Mouse (Mus musculus) thymus, postnatal 14 days (tissue): ENCODE data around the gene Lrmda.

ENCODE experiments used
- DNase-seq: peaks from one replicate; pipeline ENCODE4 v3.0.0; 2021

The Lrmda gene

DNA sequence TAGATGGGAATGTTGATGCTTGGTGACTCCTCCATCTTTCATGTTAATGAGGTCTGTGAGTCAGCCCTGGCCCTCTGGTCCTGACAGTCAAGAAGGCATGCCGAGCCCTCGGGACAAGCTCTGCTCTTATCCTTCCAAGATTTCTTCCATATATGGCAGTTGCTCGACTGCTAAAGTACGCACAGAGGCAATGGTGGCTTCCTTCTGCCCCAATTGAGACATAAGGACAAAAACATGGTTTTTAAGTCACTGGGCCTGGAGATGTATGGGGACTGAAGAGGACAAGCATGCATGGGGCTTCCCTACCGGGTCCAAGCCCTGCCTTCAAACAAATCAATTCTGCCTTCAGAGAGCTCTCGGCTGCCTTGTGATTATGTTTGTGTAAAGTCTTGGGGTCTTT, 793.3 kb downstream of the Lrmda start:
- no peak for DNase-seq

GRCm38 (mm10) chr14:22813389-22813788, 793.9 kb downstream of the Lrmda start:
- peak; percentile 10 for DNase-seq

DNA sequence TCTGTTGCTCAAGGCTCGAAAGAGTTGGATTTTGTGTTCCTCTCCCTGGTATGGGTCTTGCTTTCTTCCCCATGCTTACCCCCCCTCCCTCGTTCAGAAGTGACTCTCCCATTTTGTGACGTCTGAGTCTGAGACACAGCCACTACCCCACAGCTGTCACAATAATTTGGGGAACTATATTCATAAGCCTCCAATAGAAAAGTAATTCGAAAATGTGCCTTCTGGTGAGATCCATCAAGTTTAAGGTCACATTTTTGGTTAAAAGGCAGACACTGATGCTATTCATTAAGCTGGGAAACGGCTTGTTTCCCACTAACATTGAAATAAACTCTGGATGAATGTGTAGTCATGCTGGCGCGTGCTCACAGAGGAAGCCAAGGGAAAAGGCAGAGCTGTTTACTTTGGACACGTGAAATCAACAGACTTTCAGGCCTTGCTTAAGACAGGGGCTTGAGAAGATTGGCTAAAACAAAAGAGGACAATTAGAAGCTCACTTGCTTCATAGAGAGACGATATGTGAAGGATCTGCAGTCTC, 795.4 kb downstream of the Lrmda start:
- DNase-seq = no peak

- no peak for DNase-seq
Measured at GRCm38 (mm10) chr14:22817346-22818201, 798.1 kb downstream of the Lrmda start.

- no peak for DNase-seq
Measured at GRCm38 (mm10) chr14:22818202-22818530, 798.7 kb downstream of the Lrmda start.

DNA sequence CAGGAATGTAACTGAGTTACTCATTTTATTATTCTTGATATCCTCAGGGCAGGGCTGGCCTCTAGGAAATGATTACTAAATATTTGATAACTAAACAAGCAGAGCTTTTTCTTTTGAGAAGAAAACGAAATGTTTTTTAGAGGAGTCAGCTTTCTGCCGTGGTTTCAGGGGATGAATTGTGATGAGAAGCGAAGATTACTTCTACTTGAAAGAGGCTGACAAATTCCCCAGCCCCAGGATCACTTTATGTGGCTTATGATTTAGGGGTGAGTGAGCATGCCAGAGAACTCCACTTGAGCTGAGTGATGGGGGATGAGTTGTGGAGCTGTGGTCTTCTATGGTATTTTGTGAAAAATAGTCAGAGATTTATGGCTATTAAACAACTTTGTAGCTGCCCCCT, 803.4 kb downstream of the Lrmda start:
- DNase-seq = no peak

DNA sequence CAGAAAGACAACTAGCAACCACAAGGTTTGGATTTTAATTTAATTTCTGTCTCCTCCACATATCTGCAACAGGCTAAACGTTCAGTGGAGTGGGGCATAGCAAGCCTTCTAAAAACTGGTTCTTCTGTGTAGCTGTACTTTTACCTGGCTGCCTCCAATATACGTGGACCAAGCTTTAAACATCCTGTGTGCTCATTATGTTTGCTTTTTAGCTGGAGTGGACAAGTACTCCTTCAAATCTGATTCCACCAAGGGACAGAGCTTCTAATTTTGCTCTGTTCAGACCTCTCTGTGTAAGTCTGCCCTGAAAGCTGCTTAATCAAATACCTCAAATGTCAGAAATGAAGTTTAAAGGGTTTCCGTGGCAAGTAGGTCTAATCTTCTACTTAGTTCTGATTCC, 807.3 kb downstream of the Lrmda start:
- no peak for DNase-seq

DNA sequence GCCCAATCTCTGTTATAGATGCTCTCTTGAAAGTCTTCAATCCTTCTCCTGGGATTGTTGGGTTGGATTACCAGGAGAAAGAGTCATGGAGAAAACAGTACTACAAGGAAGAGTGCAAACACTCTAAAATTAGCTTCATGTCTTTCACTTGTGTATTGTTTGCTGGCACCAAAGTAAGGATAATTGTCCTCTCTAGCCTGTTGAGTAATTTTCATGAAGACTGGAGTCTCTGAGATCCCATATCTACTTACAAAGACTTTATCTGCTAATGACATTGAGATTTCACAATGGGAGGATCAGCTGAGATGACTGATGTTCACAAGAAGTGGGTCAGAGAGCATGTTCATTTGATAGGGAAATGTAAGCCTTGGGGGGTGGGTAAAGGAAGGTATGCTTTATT, 817.5 kb downstream of the Lrmda start:
- no peak for DNase-seq

DNA sequence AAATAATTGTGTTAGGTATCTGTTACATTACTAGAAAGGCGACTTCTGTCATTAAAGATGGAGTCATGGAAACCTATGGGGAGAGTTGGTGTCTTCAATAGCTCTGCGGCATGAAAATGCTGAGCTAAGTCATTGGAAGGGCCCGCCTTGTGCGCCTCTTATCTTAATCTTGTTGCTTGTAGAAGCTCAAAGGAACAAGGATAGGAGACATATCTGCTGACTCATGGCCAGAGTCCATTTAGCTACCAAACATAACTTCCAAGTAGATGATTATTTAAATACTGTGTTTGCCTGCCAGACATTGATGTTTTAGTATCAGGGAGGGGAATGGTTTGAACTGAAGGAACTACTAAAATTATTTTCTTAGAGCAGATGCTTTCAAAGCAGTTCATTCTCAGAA, 821.6 kb downstream of the Lrmda start:
- no peak for DNase-seq

DNA sequence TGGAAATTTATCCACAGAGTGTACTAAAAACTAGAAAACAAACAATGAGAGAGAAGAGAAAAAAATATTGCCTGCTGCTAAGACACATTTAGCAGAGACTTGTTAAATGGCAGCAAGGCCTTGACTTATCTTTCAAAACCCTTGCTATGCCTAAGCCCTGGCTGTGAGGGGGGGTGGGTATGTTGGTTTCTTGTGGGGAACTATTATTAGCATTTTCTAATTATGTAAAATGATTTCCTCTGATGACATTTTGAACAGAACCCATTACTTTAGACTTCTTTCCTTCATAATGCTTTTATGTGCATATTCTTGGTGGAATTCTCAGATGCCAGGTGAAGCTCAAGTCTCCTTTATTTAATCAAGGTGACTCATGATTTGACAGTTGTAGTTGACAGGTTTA, 824.5 kb downstream of the Lrmda start:
- no peak for DNase-seq

DNA sequence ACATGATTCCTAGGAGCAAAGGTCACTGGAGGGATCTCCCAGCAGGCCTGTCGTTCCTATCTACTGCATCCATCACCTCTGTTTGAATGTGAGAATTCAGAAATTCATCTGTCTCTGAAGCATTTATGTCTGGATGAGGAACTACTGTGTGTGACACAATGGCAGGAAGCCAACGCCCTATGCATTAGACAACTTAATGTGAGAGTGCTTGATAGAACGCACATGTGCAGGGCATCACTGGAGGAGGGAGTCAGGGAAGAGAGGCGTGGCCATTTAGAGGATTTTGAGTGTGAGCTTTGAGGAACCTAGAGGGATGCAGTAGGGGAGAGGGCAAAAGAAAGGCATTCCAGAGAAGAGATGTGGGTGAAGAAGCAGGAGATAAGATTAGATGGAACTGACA, 825.9 kb downstream of the Lrmda start:
- DNase-seq = no peak

DNA sequence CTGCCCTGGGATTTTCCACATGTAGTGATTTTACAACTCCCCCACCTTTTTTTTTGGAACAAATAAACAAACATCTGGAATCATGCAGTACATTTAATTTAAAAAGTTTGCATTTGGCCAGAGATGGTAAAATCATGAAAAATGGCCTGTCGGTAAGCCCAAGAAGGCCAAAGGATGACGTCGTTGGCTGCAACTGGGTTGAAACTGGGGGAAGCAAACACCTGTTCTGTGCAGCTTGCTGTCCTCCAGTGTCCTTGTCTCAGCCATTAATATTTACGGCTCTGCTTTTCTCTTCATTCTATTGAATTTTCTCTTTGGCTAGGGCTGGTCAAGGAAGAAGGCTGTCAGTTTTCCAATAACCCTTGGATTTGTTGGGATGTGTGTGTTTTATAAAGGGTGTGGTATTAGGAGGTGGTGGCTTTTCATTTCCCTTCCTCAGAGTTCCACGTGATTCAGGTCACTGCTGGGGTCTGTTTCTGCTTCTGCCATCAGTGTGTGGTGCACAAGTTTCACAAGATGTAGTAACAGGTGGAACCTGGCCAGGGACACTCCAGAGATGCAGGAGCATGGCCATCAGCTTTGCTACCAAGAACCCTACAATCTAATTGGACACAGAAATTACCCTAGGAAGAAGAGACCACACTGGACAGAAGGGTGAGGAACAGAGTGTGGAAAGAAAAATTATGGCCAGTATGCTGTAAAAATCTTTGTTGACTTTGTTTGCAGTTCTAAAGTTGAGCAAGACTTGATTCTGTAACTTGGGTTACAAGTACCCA, 827.7 kb downstream of the Lrmda start:
- no peak for DNase-seq

GRCm38 (mm10) chr14:22849108-22849507, 829.6 kb downstream of the Lrmda start:
- no peak for DNase-seq

- no peak for DNase-seq
Measured at GRCm38 (mm10) chr14:22860631-22861030, 841.1 kb downstream of the Lrmda start.

DNA sequence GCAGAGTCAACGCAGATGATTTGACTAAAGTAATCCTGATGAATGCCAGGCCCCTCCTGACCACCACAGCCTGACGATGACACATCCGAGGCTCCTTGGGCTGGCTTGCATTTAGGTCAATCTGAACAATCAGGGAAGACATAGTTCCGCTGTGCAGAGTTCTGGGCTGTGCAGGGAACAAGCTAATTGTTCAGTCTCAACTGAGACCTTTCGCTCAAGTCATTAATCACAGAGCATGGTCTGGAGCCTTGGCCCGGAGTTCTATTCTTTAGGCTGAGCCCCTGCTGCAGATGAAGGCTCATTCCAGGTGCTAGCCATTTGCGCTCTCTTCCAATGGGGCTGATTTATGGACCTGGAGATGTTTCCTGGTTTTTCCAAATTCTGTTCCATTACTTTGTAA, 844.6 kb downstream of the Lrmda start:
- DNase-seq = no peak

DNA sequence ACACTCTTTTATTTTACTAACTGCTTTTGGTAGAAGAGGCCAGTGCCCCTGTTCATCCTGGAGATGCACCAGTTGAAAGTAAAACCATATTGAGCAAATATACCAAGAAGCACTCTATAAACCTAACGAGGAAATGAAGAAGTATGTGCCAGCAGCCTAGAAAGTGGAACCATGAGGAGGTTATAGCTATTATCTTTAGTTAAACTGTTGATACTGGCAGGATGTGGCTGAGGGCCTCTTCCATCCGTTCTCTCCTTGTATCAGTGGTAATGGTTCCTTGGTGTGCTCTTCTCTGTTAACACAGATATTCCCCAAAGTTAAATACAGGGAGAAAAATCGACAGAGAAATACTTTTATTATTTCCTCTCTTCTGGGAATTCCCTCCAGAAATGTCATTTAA, 855.1 kb downstream of the Lrmda start:
- no peak for DNase-seq

- no peak for DNase-seq
Measured at GRCm38 (mm10) chr14:22887182-22887581, 867.7 kb downstream of the Lrmda start.

GRCm38 (mm10) chr14:22899312-22899711, 879.8 kb downstream of the Lrmda start:
- no peak for DNase-seq

GRCm38 (mm10) chr14:22902116-22902515, 882.6 kb downstream of the Lrmda start:
- DNase-seq = no peak

DNA sequence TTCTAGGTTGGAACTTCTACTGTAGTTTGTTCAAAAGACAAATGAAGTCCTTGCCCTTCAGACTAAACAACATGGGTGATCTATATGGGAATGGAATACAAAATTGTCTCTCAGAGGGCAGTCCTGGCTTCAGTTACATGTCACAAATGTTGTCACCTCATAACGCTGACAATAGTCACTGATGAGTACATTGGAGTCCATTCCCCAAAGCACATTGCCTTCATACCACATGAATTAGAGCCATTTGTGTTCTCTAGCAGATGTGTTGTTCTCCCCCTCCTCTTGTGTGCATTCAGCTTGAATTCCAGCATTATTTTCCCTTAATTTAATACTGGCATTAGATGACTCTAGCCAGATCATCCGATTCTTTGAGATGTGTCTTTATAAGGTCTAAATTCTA, 883.4 kb downstream of the Lrmda start:
- no peak for DNase-seq

- no peak for DNase-seq
Measured at GRCm38 (mm10) chr14:22905741-22906667, 886.5 kb downstream of the Lrmda start.

DNA sequence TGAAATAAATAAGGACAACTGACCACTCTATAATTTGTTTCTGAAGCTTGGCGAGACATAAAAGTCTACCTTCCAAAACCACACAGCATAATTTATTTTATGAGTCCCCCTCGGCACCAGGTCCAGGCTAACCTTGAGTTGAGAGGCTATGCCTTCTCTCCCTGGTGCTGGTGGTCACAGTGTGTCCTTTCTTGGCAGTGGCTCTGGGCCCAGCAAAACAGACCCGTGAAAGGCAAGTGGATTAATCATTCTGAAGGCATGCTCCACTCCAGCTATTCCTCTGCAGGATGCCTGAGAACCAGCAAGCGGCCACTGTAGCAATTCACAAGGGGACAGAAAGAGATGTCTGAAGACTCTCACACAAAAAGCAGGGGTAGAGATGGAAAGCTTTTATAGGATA, 887.2 kb downstream of the Lrmda start:
- DNase-seq = no peak

DNA sequence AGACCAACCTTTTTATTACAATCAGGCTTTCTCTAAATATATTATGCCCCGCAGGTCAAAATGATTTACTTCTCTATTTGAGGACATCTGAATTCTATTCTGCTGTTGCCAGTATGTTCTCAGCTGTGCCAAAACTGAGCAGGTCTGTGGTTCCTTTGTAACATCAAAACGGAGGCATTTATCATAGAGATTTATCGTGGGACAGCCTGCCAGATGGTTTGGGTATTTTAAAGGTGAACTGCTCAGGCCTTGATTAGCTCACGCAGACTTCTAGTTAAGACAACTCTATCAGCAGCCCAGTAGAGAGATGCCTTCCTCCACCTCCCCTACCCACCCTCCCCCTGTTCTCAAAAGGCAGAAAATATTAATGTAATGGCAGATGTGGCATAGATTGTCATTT, 887.7 kb downstream of the Lrmda start:
- DNase-seq = no peak
